Mouse (Mus musculus) MEL (cell line): ENCODE measurements at regions not wholly inside any gene's neighbourhood (a gene's known extent, or its start where the extent isn't known, plus 50 kb on each side); places are given as distances from the start of the nearest gene placed in this dataset.

Source experiments
- BHLHE40 ChIP-seq: IDR thresholded peaks from 2 replicates; pipeline ENCODE4 v1.6.1; 2012; ENCODE audit warnings: low read depth, mild to moderate bottlenecking, inconsistent platforms, low read length, improper control_type of control experiment, borderline replicate concordance
- CTCF ChIP-seq, 3 experiments: IDR thresholded peaks in 2 of 3; conservative IDR thresholded peaks in 1 of 3; 2 replicates each; pipeline ENCODE4 v1.5.1; 2011 to 2012; ENCODE audit warnings: low read length in 3 of 3, low read depth in 2 of 3, mild to moderate bottlenecking in 2 of 3, improper control_type of control experiment in 1 of 3, inconsistent platforms in 1 of 3, mixed read lengths in 1 of 3, moderate library complexity in 1 of 3; ENCODE audit not compliant: control insufficient read depth in 1 of 3, insufficient read depth in 1 of 3, poor library complexity in 1 of 3, severe bottlenecking in 1 of 3
- EP300 ChIP-seq, 2 experiments: IDR thresholded peaks; 2 replicates each; pipeline ENCODE4 v1.6.1; 2011; ENCODE audit warnings: improper control_type of control experiment in 2 of 2, low read length in 2 of 2, low read depth in 1 of 2, mild to moderate bottlenecking in 1 of 2
- GABPA ChIP-seq: IDR thresholded peaks from 2 replicates; pipeline ENCODE4 v1.6.1; 2012; ENCODE audit warnings: low read depth, mild to moderate bottlenecking, inconsistent platforms, low read length, improper control_type of control experiment, moderate library complexity
- HCFC1 ChIP-seq: IDR thresholded peaks from 2 replicates; pipeline ENCODE4 v1.6.1; 2012; ENCODE audit warnings: low read depth, mild to moderate bottlenecking, inconsistent platforms, low read length, improper control_type of control experiment, moderate library complexity
- MAFK ChIP-seq: IDR thresholded peaks from 2 replicates; pipeline ENCODE4 v1.6.1; 2011; ENCODE audit warnings: low read depth, mild to moderate bottlenecking, low read length, improper control_type of control experiment, borderline replicate concordance
- NRF1 ChIP-seq: IDR thresholded peaks from 2 replicates; pipeline ENCODE4 v1.6.1; 2014; ENCODE audit warnings: low read depth, mild to moderate bottlenecking, inconsistent platforms, low read length, improper control_type of control experiment, moderate library complexity; ENCODE audit not compliant: poor library complexity, insufficient read depth, severe bottlenecking
- POLR2A ChIP-seq, 2 experiments: IDR thresholded peaks; 2 replicates each; pipeline ENCODE4 v1.6.1; 2011 to 2012; ENCODE audit warnings: low read length in 2 of 2, mild to moderate bottlenecking in 2 of 2, control low read depth in 1 of 2, improper control_type of control experiment in 1 of 2, low read depth in 1 of 2, moderate library complexity in 1 of 2; ENCODE audit not compliant: control insufficient read depth in 1 of 2, insufficient read depth in 1 of 2, poor library complexity in 1 of 2
- TAL1 ChIP-seq: IDR thresholded peaks from 2 replicates; pipeline ENCODE4 v1.6.1; 2012; ENCODE audit warnings: mild to moderate bottlenecking, inconsistent platforms, low read length, moderate library complexity, mixed read lengths
- USF1 ChIP-seq: IDR thresholded peaks from 2 replicates; pipeline ENCODE4 v1.6.1; 2014; ENCODE audit warnings: low read depth, mild to moderate bottlenecking, inconsistent platforms, low read length, improper control_type of control experiment, moderate library complexity
- ZKSCAN1 ChIP-seq: IDR thresholded peaks from 2 replicates; pipeline ENCODE4 v1.6.1; 2012; ENCODE audit warnings: low read depth, mild to moderate bottlenecking, inconsistent platforms, low read length, improper control_type of control experiment, moderate library complexity
- ZMIZ1 ChIP-seq: IDR thresholded peaks from 2 replicates; pipeline ENCODE4 v1.6.1; 2012; ENCODE audit warnings: low read depth, mild to moderate bottlenecking, inconsistent platforms, low read length, improper control_type of control experiment, moderate library complexity

- TF ChIP-seq POLR2A (IDR thresholded peaks at IDR 0.05; ENCODE audit: control insufficient read depth in 1 of 2, insufficient read depth in 1 of 2, low read depth in 1 of 2, low read length in 2 of 2, poor library complexity in 1 of 2) (no peak), EP300 (IDR thresholded peaks at IDR 0.05; ENCODE audit: low read depth in 1 of 2, low read length in 2 of 2) (no peak), CTCF (IDR thresholded peaks at IDR 0.05 in 2 of 3, conservative IDR thresholded peaks at IDR 0.05 in 1 of 3; ENCODE audit: control insufficient read depth in 1 of 3, insufficient read depth in 1 of 3, low read depth in 2 of 3, low read length in 3 of 3, poor library complexity in 1 of 3, severe bottlenecking in 1 of 3) (no peak), BHLHE40 (no peak), GABPA (no peak), MAFK (no peak), ZKSCAN1 (no peak), NRF1 (no peak), USF1 (no peak), ZMIZ1 (no peak), HCFC1 (no peak), TAL1 (no peak)
Observed at GRCm38 (mm10) chr5:106296721-106297120, 161.2 kb downstream of the Barhl2 start.
